Mouse (Mus musculus) olfactory bulb, adult 2 months (tissue): Measurements from ENCODE around the gene Srp9.

ENCODE experiments used
- CTCF ChIP-seq: fragments of 200-500 bp; IDR thresholded peaks from 2 replicates; pipeline ENCODE4 v1.5.1; 2012; ENCODE audit warnings: low read depth, mild to moderate bottlenecking, low read length, moderate library complexity; ENCODE audit not compliant: insufficient read depth
- POLR2A ChIP-seq: fragments of 200-500 bp; IDR thresholded peaks from 2 replicates; pipeline ENCODE4 v1.6.1; 2012; ENCODE audit warnings: mild to moderate bottlenecking, low read depth, low read length, moderate library complexity; ENCODE audit not compliant: insufficient read depth

DNA sequence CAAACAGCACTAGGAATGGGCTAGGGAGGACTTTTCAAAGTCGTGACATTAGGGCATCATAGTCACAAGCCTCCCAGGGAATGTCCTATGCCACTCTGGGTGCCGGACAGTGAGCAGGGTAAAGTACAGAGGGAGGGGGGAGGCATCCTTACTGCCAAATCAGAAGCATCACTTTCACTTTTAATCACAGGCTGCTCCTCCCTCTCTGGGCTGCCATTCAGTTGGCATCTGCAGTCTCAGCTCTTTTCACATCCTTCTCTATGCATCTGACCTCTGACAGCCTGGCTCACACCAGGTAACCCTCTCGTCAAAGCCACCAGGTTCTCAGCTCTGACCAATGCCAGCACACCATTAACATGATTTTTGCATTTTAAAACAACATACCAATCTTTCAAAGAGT is 24.1 kb upstream of the Srp9 start:
- TF ChIP-seq POLR2A: no peak
- TF ChIP-seq CTCF: no peak
